Mouse (Mus musculus) megakaryocyte, embryonic 14.5 days (primary cell): ENCODE measurements around the gene Dclre1a.
"Not testable (repeated sequence)": the region's sequence is repeated elsewhere in the genome, so short reads cannot be mapped to it uniquely, and the experiment has no call there.

Experiments used
- FLI1 ChIP-seq: IDR thresholded peaks from 2 replicates; pipeline ENCODE4 v1.6.1; 2012; ENCODE audit warnings: low read length, inconsistent platforms, mixed read lengths
- GATA1 ChIP-seq: IDR thresholded peaks from 3 replicates; pipeline ENCODE4 v1.6.1; 2012; ENCODE audit warnings: mixed read lengths, low read length, inconsistent platforms, borderline replicate concordance

DNA sequence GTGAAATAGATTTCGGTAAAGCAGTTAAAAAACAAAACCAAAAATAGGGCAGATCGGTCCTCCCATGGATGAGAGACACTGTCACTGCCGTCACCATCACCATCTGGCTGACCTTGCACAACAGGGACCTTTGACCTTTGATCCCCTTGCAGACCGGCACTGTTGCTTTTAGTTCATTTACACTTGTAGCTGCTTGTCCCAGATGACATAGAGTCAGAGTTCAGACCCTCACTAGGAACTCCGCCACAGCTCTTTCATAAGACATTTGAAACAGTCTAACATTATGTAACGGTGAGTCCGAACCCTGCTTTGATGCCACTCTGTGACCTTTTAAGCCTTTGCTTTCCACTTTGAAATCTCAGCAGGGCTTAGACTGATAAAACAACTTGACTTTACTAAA lies 28.6 kb downstream of the Dclre1a start:
- TF ChIP-seq FLI1, GATA1: not testable (repeated sequence)
